In genomic region chr5:23787536-23788389, GRCm38 (mm10) we compare ENCODE assay signal across 1 mouse cellular context.
A peak's percentile ranks its signal among the peaks of the same experiment; 100 is the strongest.
TF ChIP-seq lines count a peak whose summit lies in the region.

TSS of gene Rint1 (plus strand) at chr5:23787711.

TF ChIP-seq in CH12.LX, 34 proteins besides CTCF, POLR2A, EP300 and RAD21 (continued from another document):
- TF ChIP-seq PAX5 (IDR thresholded peaks at IDR 0.05; ENCODE audit: low read length) (no peak), HCFC1 (IDR thresholded peaks at IDR 0.05; ENCODE audit: low read depth, low read length) (peak; percentile 91), JUND (conservative IDR thresholded peaks at IDR 0.05; ENCODE audit: low read depth, low read length) (no peak), ZC3H11A (IDR thresholded peaks at IDR 0.05; ENCODE audit: low read depth, low read length) (no peak), KAT2A (IDR thresholded peaks at IDR 0.05; ENCODE audit: insufficient replicate concordance, low read length) (peak; percentile 80; the same call in 1 of the 2 replicates), ETS1 (conservative IDR thresholded peaks at IDR 0.05; ENCODE audit: low read depth, low read length) (no peak; the same call in 1 of the 2 replicates), ZMIZ1 (IDR thresholded peaks at IDR 0.05; ENCODE audit: low read depth, low read length) (peak; percentile 95), NRF1 (IDR thresholded peaks at IDR 0.05; ENCODE audit: low read depth, low read length) (peak; percentile 27; the same call in 1 of the 2 replicates), JUN (IDR thresholded peaks at IDR 0.05; ENCODE audit: insufficient read depth, low read depth, low read length) (no peak), IRF4 (IDR thresholded peaks at IDR 0.05; ENCODE audit: low read depth, low read length) (peak; percentile 49; the same call in 1 of the 2 replicates), ZNF384 (IDR thresholded peaks at IDR 0.05; ENCODE audit: low read depth, low read length) (no peak), SMC3 (IDR thresholded peaks at IDR 0.05; ENCODE audit: low read depth, low read length) (no peak)
TF ChIP-seq in CH12.LX: peak in this region for 18.
